Mouse (Mus musculus): ENCODE measurements around the gene Ccdc120. TPM values are rescaled to one million over a fixed set of nuclear protein-coding genes. Genes with fewer than 3 reads are reported as not detected.

Gene Ccdc120
- total RNA-seq, 2 experiments from 2014 or later = 0.59 to 0.67 TPM

DNA sequence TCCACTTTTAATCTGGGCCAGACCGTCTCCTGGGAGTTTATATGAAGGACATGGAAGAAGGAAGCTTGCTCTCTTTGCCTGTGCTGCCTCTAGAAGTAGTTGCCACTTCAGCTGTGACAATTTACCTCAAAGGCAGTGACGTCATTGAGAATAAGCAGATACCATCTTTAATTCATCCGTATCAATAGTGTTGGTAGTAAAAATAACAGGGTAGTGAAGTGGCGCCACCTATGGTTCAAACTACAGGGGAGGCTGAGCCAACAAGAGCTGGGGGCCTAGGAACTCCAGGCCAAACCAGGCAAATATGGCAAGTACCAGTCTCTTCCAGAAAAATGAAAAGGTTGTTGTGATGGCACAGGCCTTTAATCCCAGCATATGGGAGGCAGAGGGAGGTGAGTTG lies 57.8 kb downstream of the Ccdc120 start:
- peak; percentile 37 to 53 for DNase-seq

DNA sequence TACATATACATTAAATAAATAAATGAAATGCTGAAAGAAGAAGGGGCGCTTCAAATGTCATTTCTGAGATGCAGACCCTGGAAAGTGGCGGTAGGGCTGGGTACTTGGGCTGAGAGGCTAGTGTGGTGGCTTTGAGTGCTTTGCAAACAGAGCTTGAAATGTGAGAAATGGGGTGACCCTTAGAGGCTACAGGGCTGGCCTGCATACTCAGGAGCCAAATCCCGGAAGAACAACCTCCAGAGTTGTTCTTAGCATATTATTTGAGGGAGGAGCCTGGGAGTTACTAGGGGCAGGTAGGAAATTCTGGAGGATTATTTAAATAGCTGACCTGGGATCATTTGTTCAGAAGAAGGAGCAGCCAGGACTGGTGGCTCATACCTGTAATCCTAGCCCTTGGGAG lies 60.2 kb downstream of the Ccdc120 start:
- no peak for DNase-seq

DNA sequence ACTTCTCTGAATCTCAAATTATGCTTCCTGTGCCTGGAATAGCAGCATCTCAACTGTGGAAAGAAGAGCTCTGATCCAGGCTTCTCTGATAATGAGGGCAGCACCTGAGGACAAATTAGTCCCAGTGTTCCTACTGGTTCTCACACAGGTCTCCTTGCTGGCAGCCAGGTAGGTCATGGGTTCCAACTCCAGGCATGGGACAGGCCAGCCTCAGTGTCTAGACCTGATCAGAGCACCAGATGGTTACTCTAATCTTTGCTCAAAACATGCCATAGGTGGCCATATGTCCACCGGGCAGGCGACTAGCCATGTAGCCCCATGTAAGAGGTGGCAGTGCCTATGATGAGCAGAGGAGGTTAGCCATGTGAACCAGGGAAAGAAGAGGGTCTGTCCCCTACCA lies 62.4 kb downstream of the Ccdc120 start:
- DNase-seq = no peak

Other genes starting within 250 kb of the Ccdc120 start
- under 1 TPM in 1 of 2 experiments, not detected in 1; 0.28 TPM for gene Foxp3, start 177.3 kb downstream of the Ccdc120 start, total RNA-seq (2021)
- 1 to 10 TPM; 3.6 to 4.5 TPM for gene Ppp1r3f, start 176.6 kb downstream of the Ccdc120 start, total RNA-seq (2021)
- gene Ccdc22, start 145.4 kb downstream of the Ccdc120 start, total RNA-seq (2021) = 10 to 100 TPM; 10.5 to 12.5 TPM
- not detected for gene Cacna1f, start 143.8 kb downstream of the Ccdc120 start, total RNA-seq (2021)
- 1 to 10 TPM; 2.2 to 4.1 TPM for gene Syp, start 112.4 kb downstream of the Ccdc120 start, total RNA-seq (2021)
- gene Prickle3, start 93.6 kb downstream of the Ccdc120 start, total RNA-seq (2021) = 10 to 100 TPM; 21.1 to 21.5 TPM
- 10 to 100 TPM; 41.3 to 57.6 TPM for gene Plp2, start 79.5 kb downstream of the Ccdc120 start, total RNA-seq (2021)
- gene Magix, start 69.7 kb downstream of the Ccdc120 start, total RNA-seq (2021) = 10 to 100 TPM; 25.2 to 27.9 TPM
- gene Gpkow, start 53.8 kb downstream of the Ccdc120 start, total RNA-seq (2021) = 10 to 100 TPM; 17.8 to 20.1 TPM
- gene Wdr45, start 36.6 kb downstream of the Ccdc120 start, total RNA-seq (2021) = 10 to 100 TPM; 29.9 to 51.4 TPM
- gene Gm45208, start 28.7 kb downstream of the Ccdc120 start, total RNA-seq (2021) = not detected
- 1 to 10 TPM; 5.1 to 5.3 TPM for gene Praf2, start 22.5 kb downstream of the Ccdc120 start, total RNA-seq (2021)
- gene Tfe3, start 11.7 kb upstream of the Ccdc120 start, total RNA-seq (2021) = 10 to 100 TPM; 12.6 to 13.0 TPM
- gene Gripap1, start 38.9 kb upstream of the Ccdc120 start, total RNA-seq (2021) = 10 to 100 TPM; 20.5 to 22.9 TPM
- under 1 TPM; 0.15 to 0.57 TPM for gene Kcnd1, start 71.4 kb upstream of the Ccdc120 start, total RNA-seq (2021)
- 10 to 100 TPM; 19.3 to 23.4 TPM for gene Otud5, start 90.5 kb upstream of the Ccdc120 start, total RNA-seq (2021)
- gene Pim2, start 127.4 kb upstream of the Ccdc120 start, total RNA-seq (2021) = 1 to 10 TPM; 2.2 to 4.3 TPM
- gene Slc35a2, start 133.1 kb upstream of the Ccdc120 start, total RNA-seq (2021) = 10 to 100 TPM; 10.6 to 17.3 TPM
- gene Pqbp1, start 148.4 kb upstream of the Ccdc120 start, total RNA-seq (2021) = 10 to 100 TPM; 21.3 to 23.5 TPM
- 10 to 100 TPM; 47.2 to 49.7 TPM for gene Timm17b, start 148.5 kb upstream of the Ccdc120 start, total RNA-seq (2021)
- gene Gm10491, start 156.9 kb upstream of the Ccdc120 start, total RNA-seq (2021) = not detected
- not detected for gene Gm10490, start 158.6 kb upstream of the Ccdc120 start, total RNA-seq (2021)
- gene Pcsk1n, start 168.9 kb upstream of the Ccdc120 start, total RNA-seq (2021) = under 1 TPM in 1 of 2 experiments, not detected in 1; 0.12 TPM
- gene Eras, start 177.7 kb upstream of the Ccdc120 start, total RNA-seq (2021) = not detected
- gene Hdac6, start 197.0 kb upstream of the Ccdc120 start, total RNA-seq (2021) = 10 to 100 TPM; 10.4 to 11.3 TPM
- not detected for gene Gata1, start 227.2 kb upstream of the Ccdc120 start, total RNA-seq (2021)

Measured in heart, adult 18-20 months (tissue).